Mouse (Mus musculus) heart, postnatal 4 days (tissue): ENCODE measurements around the gene Trpm5. TPM values are rescaled to one million over a fixed set of nuclear protein-coding genes. Genes with fewer than 3 reads are reported as not detected.

Experiments used
- DNase-seq: peaks from one replicate; pipeline ENCODE4 v3.0.0; 2021
- total RNA-seq, 2 experiments: library from RNA; stranded (reverse); gene quantifications; 2 replicates each; pipeline ENCODE4 v1.2.3; 2021

Gene Trpm5
- total RNA-seq, 2 experiments from 2014 or later, result 0.74 to 0.93 TPM

DNA sequence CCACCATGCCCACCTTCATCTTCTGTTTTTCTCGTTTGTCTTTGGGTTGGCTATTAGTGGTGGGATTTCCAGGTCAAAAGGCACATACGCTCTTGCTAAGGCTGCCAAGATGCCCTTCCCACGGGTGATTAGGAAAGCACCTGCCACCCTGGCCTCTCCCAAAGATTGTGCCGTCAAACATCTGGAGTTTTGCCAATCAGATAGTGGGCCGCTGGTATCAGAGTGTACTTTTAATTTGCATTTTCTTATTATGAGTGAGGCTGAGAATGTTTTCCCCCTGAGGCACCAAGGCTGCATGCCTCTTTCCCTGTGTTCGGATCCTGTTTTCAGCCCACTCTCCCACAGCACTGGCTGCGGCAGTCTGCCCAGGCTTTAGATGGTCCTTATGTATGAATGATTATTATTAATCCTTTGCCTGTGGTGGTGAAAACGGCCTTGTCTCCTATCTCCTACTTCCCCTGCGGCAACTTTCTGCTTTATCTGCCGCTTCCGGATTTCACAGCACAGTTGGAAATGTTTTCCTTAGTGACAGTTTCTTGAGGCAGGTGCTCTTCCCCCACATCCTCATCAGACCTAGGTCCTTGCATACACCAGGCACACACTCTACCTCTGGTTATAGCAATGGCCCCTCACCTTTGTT lies 10.9 kb upstream of the Trpm5 start:
- no peak for DNase-seq

DNA sequence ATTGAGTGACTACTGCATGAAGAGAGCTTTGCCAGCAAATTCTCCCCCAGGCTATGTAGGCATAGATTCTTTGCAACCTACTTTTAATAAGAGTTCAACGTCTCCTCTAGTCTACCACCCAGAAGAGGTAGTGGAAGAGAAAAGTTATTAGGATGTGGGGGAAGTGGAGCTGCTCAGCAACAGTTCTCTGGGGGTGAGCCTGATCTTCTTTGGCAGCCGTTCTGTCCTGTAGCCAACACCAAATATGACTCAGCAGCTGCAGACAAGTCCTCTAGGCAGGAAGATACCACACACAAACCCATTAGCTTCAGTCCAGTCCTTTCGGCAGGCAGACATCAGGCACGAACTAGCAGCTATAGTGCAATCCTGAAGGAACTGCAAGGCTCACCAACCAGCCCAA lies 6.3 kb upstream of the Trpm5 start:
- no peak for DNase-seq

DNA sequence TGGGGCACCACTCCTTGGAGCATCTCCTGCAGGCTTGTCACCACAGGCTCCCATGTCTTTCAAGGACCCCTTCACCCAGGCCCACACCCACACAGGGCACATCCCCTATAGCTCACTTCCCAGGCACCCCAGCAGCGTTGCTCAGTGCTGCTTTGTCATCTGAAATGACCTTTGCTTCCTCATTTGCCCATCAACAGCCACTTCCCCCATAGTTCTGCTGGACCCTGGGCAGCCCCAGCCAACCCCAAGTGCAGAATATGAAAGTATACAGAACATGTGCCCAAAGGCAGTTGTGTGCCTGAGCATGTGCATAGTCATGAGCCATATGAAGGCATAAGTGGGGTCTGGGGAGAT lies 1.1 kb upstream of the Trpm5 start:
- no peak for DNase-seq

DNA sequence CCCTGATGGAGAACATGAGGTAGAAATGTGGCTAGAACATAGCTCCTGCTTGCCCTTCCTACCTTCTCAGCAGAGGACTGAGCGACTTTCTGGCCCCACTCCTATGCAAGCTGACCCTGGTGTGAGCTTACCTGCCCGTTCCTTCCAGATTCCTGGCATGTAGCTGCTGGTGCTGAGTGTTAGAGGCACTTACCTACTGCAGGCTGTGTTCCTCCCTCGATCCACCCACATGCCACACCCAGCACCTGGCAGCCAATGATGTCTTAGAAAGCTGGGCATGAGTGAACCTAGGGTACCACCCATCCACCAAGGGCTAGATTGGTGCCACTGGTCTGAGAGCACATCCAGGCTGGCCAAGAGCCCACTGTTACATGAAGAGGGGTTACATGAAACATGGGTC lies 595 bp downstream of the Trpm5 start:
- no peak for DNase-seq

DNA sequence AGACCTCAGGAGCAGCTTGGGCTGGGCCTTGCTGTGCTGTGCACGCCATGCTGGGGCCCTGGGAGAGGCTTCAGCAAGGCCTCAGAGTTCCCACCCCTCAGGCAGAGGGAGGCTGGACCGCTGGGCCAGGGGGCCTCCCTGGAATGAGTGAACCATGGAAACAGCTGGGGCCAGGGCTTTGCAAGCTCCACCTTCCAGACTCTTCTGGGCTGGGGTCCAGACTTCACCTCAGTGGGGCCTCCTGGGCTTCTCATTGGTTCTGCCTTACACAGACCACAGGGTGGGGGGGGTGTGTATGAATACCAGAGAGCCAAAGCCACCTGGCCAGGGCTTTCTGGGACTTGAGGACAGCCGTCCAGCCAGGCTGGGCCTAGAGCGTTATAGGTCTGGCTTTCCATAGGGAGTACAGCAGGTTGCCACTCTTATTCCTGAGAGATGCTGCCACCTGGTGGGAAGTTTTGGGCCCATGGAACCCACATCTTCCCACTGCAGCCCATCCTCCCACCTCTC lies 7.3 kb downstream of the Trpm5 start:
- DNase-seq, result peak; percentile 79

DNA sequence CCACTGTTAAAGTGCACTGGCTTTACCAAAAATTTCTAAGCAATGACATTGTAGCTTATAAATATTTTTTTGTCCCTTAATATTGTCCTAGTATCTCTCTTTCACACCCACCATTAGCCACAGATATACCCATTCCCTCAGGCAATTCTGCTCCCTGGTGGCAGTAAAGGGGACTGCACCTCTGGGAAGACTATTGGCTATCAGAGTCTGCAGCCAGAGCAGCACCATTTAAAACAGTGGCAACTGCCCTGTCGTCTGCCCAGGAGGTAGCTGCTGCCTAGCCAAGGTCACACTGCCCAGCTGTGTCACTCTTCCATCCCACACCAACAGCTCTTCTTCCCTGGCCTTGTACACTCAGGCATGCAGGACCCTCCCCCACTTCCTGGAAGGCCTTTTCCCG lies 8.1 kb downstream of the Trpm5 start:
- DNase-seq, result peak; percentile 87

DNA sequence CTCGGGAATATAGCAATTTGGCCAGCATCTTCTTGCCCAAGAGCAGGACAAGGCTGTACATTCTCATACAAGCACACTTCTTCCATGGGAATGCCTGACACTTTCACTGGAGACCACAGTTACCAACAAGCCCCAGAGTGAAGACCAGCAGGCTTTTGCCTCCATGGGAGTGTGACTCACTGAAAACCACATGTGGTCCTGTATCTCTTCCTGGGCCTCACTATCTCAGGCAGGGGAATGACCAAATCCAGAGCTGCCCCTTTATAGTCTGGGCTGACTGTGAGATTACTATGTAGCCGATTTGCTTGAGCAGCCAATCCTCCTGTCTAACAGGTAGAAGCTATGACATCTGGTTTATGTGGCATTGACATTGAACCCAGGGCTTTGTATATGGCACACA lies 10.7 kb downstream of the Trpm5 start:
- DNase-seq, result no peak

DNA sequence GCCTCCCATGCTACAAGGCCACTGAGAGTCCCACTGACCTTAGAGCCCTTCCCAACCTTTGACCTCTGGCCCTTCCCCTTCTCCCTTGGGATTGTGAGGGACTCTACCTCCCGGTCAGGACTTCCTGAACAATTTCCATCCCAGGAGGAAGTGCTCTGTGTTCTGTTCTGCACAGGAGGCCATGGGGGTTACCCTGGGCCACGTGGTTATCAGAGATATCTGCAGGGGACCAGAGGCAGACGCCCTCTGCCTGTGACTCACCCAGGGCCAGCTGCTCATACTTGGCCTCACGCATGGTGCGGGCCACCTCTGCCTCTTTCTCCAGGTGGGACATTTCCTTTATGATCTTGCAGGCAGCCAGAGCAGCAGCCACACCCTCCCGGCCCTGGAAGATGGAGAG lies 12.4 kb downstream of the Trpm5 start:
- no peak for DNase-seq

DNA sequence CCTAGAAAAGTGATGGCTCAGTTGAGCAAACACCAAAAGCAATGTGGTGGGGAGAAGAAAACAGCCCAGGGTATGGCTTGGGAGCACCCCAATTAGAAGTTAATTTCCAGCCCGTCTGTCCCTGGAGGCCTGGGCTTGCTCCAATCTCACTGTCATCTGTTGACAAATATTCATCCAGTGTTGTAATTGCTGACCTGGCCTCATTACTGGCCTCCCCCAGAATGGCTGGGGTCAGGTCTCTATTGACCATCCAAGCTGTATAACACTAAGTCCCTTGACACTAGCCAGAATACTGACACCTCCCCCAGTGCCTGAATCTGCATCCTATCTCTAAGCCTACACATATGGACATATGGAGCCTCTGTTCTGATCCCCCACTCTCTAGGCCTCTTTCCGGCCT lies 17.1 kb downstream of the Trpm5 start:
- no peak for DNase-seq

DNA sequence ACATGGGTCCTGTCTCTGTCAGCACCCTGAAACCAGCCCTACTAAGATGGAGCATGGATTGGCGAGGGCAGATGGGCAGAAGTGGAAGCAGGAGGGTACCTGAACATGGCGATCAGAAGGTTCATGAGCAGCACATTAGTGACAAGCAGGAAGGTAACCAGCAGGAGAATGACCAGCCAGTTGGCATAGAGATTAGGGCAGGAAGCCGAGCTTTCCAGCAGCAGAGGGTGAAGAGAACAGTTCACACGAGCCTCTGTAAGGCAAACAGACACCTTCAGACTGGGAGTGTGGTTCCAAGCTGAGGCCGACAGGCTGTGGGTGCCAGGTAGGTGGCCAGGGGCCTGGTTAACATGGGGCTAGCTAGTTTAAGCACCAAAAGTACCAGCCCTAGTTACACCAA lies 19.0 kb downstream of the Trpm5 start:
- no peak for DNase-seq

DNA sequence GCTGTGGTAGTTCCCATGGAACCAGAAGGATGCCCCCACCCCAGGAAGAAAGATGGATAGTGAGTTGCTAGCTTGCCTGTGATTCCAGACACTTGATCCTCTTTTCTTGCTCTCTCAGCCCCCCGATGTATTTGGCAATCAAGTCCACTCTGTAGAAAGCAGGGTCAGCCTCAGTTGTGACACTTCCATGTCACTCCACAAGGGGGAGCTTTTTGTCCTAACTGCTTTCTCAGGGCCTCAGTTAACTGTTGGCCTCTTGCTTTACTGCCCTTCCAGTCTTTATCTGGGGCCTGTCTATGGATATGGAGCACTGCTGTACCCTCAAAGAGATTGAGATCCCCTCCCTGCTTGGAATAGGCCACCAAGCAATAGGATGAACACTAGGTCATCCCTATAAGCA lies 21.4 kb downstream of the Trpm5 start:
- DNase-seq, result peak; percentile 65

DNA sequence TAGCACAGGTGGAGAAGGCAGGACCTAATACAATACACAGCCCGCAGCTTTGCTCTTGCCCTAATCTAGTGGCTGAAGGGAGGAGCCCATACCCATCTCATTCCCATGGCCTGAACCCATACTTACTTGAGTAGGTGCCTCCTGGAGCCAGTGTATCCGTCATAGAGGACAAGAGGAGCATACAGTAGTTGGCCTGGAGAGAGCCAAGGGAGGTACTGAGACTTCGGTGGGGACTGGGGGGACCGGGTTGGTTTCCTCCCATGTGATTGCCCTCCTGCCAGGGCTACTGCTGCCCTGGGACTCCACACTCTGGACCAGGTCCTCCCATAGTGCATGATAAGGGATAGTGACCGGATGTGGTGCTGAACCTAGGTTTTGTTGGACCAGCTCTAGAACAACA lies 21.8 kb downstream of the Trpm5 start:
- no peak for DNase-seq

DNA sequence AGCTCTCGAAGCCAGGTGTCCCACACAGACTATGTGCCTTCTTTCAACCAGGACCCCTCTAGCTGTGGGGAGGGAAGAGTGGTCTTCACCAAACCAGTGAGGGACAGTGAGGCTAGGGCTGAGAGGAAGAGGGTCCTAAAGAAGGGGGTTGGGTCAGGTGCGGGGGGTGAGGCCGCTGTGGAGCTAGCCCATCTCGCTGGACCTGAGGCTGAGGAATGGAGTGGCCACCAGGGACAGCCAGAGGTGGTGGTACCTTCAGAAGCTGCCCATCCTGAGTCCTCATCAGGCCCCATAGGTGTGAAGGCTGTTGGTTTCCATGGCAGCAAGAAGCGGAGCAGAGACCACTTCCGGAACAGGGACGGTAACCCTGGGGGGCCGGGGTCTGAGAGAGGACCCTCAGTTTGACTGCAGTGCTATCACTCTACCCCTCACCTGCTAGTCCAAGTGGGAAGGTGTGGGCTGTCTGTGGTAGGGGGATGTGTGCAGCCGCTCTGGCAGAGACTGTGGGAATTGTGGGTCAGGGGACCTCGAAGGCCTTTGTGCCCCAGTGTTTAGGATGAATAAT lies 23.9 kb downstream of the Trpm5 start:
- DNase-seq, result no peak

DNA sequence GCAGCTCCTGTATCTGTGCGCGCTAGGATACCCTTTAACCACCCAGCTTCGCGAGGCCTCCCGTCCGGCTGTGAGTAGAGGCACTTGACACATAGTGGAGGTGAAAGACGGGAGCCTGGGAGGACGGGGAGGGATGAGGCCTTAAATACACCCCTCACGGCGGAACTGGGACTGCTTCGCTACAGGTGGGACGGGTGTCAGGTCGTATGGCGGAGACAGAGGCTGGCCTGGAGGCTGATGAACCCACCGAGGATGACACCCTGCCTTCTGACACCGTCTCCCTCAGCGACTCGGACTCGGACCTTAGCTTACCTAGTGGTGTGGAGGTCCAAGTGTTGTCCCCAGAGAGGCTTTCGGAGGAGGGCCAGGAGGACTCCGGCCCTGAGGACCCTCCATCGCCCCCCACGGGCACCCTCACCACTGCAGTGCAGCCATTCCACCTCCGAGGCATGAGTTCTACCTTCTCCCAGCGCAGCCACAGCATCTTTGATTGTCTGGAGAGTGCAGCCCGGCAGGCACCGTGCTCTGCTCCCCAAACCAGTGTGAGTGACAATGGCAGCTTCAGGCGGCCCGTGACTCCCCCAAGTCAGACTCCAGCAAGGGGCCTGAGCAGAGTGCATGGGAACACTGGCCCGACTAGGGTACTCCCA lies 24.6 kb downstream of the Trpm5 start:
- no peak for DNase-seq

DNA sequence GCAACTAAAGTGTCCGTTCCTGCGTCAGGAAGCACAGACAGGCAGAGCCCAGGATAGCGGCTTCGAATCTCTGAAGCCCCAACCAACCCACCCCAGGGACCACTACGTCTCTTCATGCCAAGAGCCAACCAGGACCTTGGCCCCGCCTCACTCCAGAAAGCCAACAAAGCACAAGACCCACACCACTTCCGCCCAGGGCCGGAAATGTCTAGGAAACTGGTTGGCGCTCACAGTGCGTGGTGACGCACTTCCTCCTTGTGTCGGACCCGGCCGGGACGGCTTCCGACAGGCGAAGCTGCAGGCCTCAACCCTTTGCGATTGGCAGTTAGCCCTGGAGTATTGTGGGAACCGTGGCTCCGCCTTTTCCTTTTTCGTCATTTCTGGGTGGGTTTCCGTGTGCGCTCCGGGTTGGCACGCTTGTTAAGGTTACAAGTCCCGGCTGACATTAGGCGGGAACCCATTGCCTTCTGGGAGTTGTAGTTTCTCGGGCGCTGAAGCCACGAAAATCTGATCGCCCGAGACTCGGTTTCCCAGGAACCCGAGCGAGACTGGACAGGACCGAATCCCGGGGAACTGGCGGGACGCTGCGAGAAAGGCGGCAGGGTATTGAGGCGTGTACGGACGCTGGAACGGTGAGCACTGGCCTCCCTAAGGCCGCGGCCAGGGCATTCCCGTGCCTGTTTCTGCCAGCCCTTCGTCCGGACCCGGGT lies 25.4 kb downstream of the Trpm5 start, which contains the start of gene Tssc4:
Tssc4 (plus strand) TSS at position 368 of the 710 bp plus-strand sequence.
- peak; percentile 98 for DNase-seq

DNA sequence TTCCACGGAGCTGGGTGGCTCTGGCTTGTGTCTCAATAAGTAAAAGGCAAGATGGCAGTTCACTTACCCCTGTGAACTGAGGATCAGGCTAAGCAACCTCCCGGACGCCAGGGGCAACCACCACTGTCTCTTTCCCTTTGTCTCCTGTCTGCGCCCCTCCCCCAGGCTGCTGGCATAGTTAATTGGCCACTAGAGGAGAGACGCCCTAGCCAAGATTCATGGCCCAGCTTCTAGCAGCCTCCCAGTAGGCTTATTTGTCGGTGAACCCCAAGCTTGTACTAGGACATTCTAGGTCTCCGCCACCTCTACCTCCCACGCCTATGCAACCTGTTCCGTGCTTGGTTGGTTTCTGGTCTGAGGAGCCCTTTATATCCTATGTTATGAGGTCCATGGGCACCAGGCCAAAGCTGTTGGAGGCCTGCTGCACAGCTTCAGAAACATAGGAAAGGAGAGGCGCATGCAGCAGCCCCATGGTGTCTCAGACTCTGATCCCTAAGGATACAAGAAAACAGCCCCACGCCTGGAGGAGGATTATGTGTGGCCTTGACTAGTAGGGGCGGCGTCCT lies 26.0 kb downstream of the Trpm5 start:
- DNase-seq, result no peak

DNA sequence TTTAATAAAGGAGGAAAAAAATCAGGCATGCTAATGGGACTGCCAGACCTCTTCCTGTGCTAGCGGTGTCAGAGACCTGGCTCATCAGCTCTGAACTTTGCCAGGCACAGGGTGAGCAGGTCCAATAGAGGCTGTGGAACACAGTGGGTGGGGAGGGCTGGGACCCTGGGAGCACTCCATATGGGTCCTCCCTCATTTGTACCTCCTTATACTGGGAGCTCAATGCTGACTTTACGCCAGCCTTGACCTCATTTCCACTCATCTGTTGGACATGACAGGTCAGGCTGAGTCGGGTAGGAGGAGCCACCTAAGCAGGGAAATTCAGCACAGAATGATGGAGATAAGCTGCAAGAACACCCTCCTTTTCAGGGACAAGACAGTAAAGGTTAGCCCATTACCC lies 26.5 kb downstream of the Trpm5 start:
- DNase-seq, result no peak

DNA sequence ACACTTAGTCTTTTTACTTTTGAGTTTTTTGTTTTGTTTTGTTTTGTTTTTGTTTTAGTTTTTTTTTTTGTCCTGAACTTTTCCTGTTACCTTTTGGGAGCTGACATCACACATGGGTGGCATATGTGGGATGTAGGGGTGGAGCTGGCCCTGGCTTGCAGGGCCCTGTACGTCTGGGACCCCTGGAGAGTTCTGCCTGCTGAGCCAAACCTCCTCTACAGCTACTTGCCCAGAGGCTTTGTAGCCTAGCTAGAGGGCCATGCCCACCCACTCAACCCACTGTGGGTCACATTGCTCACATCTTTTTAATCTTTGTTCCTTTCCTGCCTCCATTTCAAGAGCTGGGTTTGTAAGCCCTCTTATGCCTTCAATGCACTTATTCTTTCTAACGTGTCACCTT lies 27.0 kb downstream of the Trpm5 start:
- no peak for DNase-seq

DNA sequence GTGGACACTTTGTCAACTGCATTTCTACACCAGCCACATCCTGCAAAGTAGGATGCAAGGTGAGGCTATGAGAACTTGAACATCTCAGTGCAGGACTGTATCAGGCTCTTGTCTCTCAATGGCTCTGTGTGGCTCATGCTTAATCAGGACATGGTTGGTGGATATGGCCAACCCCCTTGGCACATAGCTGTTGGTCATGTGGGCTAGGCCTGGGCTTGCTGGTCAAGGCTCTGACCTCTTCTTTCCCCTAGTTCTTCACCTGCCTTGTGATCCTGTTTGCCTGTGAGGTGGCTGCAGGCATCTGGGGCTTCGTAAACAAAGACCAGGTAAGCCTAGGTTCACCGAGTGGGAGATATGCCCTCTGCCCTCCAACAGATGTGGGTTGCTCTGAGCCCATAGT lies 28.8 kb downstream of the Trpm5 start:
- no peak for DNase-seq

DNA sequence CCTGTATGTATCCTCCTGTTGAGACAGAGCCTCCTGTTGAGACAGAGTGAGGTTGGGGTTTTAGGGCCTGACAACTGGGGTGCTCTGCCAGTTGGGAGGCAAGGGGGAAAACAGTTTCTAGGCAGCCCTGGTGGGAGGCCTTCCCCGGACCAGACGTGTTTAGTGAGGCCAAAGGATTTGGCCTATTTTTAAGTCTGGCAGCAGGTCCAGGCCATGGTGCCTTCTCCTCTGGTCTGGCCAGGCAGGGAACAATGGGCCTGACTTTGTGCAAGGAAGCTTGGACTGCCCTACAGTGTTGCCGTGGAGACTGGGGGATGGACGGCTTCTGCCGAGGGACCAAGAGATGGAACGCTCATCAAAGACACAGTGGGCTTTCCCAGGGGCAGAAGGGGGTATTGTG lies 30.2 kb downstream of the Trpm5 start:
- no peak for DNase-seq

DNA sequence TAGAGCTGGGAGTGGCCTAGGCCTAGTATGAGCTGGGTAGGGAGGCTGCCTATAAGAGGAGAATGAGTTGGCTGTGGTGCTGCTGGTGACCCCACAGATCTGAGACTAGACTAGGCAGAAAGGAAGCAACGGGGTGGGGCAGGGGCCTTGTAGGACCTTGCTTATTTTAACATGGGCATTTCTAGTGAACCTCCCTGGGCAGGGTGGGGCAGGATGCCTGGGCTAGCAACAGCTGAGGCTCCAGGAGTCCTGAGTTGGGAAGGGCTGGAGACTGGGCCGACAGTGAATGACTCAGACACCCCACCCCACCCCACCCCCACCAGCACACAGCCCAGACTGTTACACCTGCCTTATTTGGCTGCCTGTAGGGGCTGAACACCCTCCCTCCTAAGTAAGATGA lies 31.7 kb downstream of the Trpm5 start:
- DNase-seq, result no peak

DNA sequence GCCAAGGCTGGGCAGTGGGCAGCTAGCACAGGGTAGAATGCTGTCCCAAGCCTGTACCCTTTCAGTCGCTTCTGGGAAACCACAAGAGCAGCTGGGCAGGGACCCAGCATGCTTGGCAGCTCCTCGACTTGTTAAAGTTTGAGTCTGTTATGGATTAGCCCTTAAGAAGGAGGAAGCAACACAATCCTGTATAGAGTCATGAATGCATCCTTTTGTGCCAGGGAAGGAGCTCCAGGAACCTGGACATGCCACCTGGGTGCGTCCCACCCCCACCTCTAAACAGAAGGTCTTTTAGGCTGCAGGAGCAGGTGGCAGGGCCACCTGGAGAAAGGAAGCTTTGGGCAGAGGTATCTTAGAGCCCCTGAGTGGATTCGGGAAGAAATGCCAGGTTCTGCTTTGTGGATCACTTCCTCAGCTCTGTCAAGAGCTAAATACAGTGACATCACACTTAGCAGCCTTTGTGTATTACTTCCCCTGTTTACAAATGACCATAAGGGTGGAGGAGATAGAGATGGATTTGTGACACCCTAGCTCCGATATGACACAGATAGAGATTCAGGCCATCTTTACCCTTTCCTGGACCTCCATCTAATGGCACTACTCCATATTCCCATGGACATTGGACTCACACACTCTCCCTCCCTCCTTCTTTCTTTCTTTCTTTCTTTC lies 35.1 kb downstream of the Trpm5 start:
- DNase-seq, result peak; percentile 59
